Comparison of ENCODE assay signal across 14 mouse cellular contexts in the genomic region with DNA sequence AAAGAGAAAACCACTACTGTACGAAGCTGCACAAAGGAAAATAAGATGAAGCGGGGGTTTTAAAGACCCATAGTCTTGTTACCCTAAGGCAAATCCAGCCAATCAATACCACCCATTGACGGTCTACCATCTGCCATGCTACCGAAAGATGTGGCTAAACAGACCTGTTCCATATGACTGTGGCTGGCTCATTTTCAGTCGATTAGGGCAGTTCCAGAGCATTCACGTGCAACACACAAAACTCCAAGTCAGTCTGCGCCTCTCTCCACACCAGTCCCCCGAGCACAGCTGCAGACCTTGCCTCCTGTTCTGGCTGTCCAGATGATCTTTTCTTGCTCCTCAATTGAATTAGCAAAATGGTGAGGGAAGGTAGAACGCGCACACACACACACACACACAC. TPM values are rescaled to one million over a fixed set of nuclear protein-coding genes. Genes with fewer than 3 reads are reported as not detected.
DNase-seq lines count a peak whose midpoint lies in the region; ATAC-seq and TF ChIP-seq lines count a peak whose summit lies in the region.
"Had no signal": no experiment of that assay in that cellular context is flagged by ENCODE, and none has a peak within 500 bp of the region (broad histone marks: within the 10 kb centered on the region; RNA-seq: fewer than 3 reads in every experiment).

No protein-coding gene starts in this region.

- 32% methylated on average over 10 of the region's 10 CpGs for WGBS in embryonic facial prominence, embryonic 14.5 days
- 29% methylated on average over 10 of the region's 10 CpGs for WGBS in hindbrain, embryonic 15.5 days

- no peaks in the 10 kb centered on the region for H3K27me3 ChIP-seq in embryonic facial prominence, embryonic 14.5 days (replicated peaks; ENCODE audit: control insufficient read depth, insufficient read depth, low read length)
- H3K27me3 ChIP-seq in hindbrain, embryonic 15.5 days = no peaks in the 10 kb centered on the region
- H3K27me3 ChIP-seq: heart, embryonic 13.5 days had no signal

- TF ChIP-seq POLR2A in brain, embryonic 14.5 days (IDR thresholded peaks at IDR 0.05; ENCODE audit: borderline replicate concordance, extremely low read depth, insufficient read depth, insufficient read length, poor library complexity, severe bottlenecking) = no peak

- no peak overlapping the region for H3K4me3 ChIP-seq in embryonic facial prominence, embryonic 14.5 days (ENCODE audit: low read depth, low read length)
- no peak overlapping the region for H3K4me3 ChIP-seq in hindbrain, embryonic 15.5 days
- no peak overlapping the region for H3K4me3 ChIP-seq in gastrocnemius, adult 2 months
- H3K4me3 ChIP-seq: heart, embryonic 13.5 days had no signal

- H3K4me2 ChIP-seq in embryonic facial prominence, embryonic 14.5 days (ENCODE audit: low read depth, low read length) = no peak overlapping the region
- H3K4me2 ChIP-seq in hindbrain, embryonic 15.5 days = peak overlapping the region; percentile 23; the same call in 1 of the 2 replicates
- H3K4me2 ChIP-seq: heart, embryonic 13.5 days had no signal

- H3K27ac ChIP-seq in embryonic facial prominence, embryonic 14.5 days (replicated peaks; ENCODE audit: low read depth, low read length) = no peak overlapping the region
- peak overlapping the region; percentile 20; the same call in 1 of the 2 replicates for H3K27ac ChIP-seq in hindbrain, embryonic 15.5 days (replicated peaks)
- H3K27ac ChIP-seq in gastrocnemius, adult 2 months = no peak overlapping the region
- H3K27ac ChIP-seq: heart, embryonic 13.5 days had no signal

- H3K36me3 ChIP-seq in embryonic facial prominence, embryonic 14.5 days (ENCODE audit: control insufficient read depth, insufficient read depth, low read length) = no peaks in the 10 kb centered on the region
- no peaks in the 10 kb centered on the region for H3K36me3 ChIP-seq in hindbrain, embryonic 15.5 days
- H3K36me3 ChIP-seq: heart, embryonic 13.5 days had no signal

- H3K9me3 ChIP-seq in embryonic facial prominence, embryonic 14.5 days (ENCODE audit: control insufficient read depth, low read length) = no peaks in the 10 kb centered on the region
- no peaks in the 10 kb centered on the region for H3K9me3 ChIP-seq in hindbrain, embryonic 15.5 days
- H3K9me3 ChIP-seq: heart, embryonic 13.5 days had no signal

- no peak for TF ChIP-seq CTCF in brain, embryonic 14.5 days (IDR thresholded peaks at IDR 0.05; ENCODE audit: borderline replicate concordance, extremely low read depth, insufficient read depth, insufficient read length)
- TF ChIP-seq CTCF in gastrocnemius, adult 2 months (IDR thresholded peaks at IDR 0.05) = no peak

- intact Hi-C loops in gastrocnemius, adult 2 months (cut with DNase I) = no loop called here

- ATAC-seq in embryonic facial prominence, embryonic 14.5 days (ENCODE audit: low read depth) = peak; percentile 68; the same call in 1 of the 2 replicates
- ATAC-seq in hindbrain, embryonic 15.5 days (ENCODE audit: low FRiP score, low read depth) = 0 out of 2 replicates have a peak, but pooled peaks have one; percentile 33

- H3K4me1 ChIP-seq in embryonic facial prominence, embryonic 14.5 days (ENCODE audit: control insufficient read depth, insufficient read depth, low read length) = no peaks in the 10 kb centered on the region
- 0 out of 2 replicates have a peak, but pooled peaks cover 3% of the 10 kb centered on the region for H3K4me1 ChIP-seq in hindbrain, embryonic 15.5 days (replicated peaks)
- H3K4me1 ChIP-seq: heart, embryonic 13.5 days had no signal

- H3K9ac ChIP-seq in embryonic facial prominence, embryonic 14.5 days (ENCODE audit: low read depth, low read length) = no peak overlapping the region
- H3K9ac ChIP-seq in hindbrain, embryonic 15.5 days = no peak overlapping the region
- H3K9ac ChIP-seq: heart, embryonic 13.5 days had no signal

- peak; percentile 90 for DNase-seq in brain, embryonic 14.5 days (ENCODE audit: low read depth)
- DNase-seq in embryonic facial prominence, embryonic 14.5 days (ENCODE audit: low spot score) = peak; percentile 28
- DNase-seq in neural tube, embryonic 10.5 days (ENCODE audit: extremely low spot score, low spot score) = peak; percentile 26
- DNase-seq in urinary bladder, postnatal 36 days (ENCODE audit: low spot score in 2 of 2) = no peak
- DNase-seq in gastrocnemius, adult 2 months = no peak
- no peak for DNase-seq in cerebellum, adult 9-10 months
- DNase-seq: adrenal gland, adult 2 months; cerebellum, adult 11-12 months; lung, postnatal 10 days; thymus, adult 18-20 months had no signal

RNA-seq across cellular contexts. Expression of a gene that starts 59.2 kb away (rescaled TPM):
- polyA plus RNA-seq in brain, embryonic 14.5 days (2012; rRNA removed) = 103 and 120 TPM in 2 replicates
- 34.2 and 41.4 TPM in 2 replicates for polyA plus RNA-seq in embryonic facial prominence, embryonic 14.5 days (2014; fragmentation: Nextera tagmentation; extraction: Ambion mirVana)
- polyA plus RNA-seq in hindbrain, embryonic 15.5 days (2015; fragmentation: Nextera tagmentation; extraction: Ambion mirVana) = 335 and 340 TPM in 2 replicates
- total RNA-seq in gastrocnemius, adult 2 months (2021) = not detected
- total RNA-seq: gastrocnemius, adult 18-20 months; liver, adult 2 months had no signal
- polyA plus RNA-seq: liver, adult 2 months had no signal

Comparison
In these comparisons a context has a peak if more than half of its experiments do, and no peak if none do; other contexts are left out.
1. DNase-seq: peak in brain, embryonic 14.5 days (single experiment), embryonic facial prominence, embryonic 14.5 days (single experiment) and neural tube, embryonic 10.5 days (single experiment); none in urinary bladder, postnatal 36 days (0 of 2), gastrocnemius, adult 2 months (single experiment) and cerebellum, adult 9-10 months (single experiment).